Mouse (Mus musculus) left cerebral cortex, adult 2 months (tissue): ENCODE measurements around the gene Slc25a38. TPM values are rescaled to one million over a fixed set of nuclear protein-coding genes. Genes with fewer than 3 reads are reported as not detected.
"Not testable (repeated sequence)": the region's sequence is repeated elsewhere in the genome, so short reads cannot be mapped to it uniquely, and the experiment has no call there.

Source experiments
- DNase-seq, 2 experiments: peaks; one replicate each; pipeline ENCODE4 v3.0.0; 2021 to 2022; ENCODE audit warnings: low spot score in 2 of 2, mixed read lengths in 1 of 2; ENCODE audit errors: extremely low spot score in 1 of 2
- H3K27ac ChIP-seq: fragments of 200-600 bp; 2 replicates; pipeline ENCODE4 v1.8.1; 2022
- H3K4me3 ChIP-seq: fragments of 200-600 bp; 2 replicates; pipeline ENCODE4 v1.8.1; 2022
- CTCF ChIP-seq: fragments of 200-600 bp; IDR thresholded peaks from 2 replicates; pipeline ENCODE4 v1.8.1; 2022; ENCODE audit warnings: antibody characterized with exemption, mild to moderate bottlenecking, moderate library complexity
- intact Hi-C: fragments of 180-260 bp; cut with DNase I; formaldehyde crosslinking; loops from one replicate; pipeline ENCODE4 v1.15.1; 2025
- total RNA-seq, 2 experiments: library from RNA; stranded (reverse); gene quantifications; 2 replicates each; pipeline ENCODE4 v1.2.3; 2021

Gene Slc25a38
- total RNA-seq, 2 experiments from 2014 or later = 24.3 to 24.9 TPM

DNA sequence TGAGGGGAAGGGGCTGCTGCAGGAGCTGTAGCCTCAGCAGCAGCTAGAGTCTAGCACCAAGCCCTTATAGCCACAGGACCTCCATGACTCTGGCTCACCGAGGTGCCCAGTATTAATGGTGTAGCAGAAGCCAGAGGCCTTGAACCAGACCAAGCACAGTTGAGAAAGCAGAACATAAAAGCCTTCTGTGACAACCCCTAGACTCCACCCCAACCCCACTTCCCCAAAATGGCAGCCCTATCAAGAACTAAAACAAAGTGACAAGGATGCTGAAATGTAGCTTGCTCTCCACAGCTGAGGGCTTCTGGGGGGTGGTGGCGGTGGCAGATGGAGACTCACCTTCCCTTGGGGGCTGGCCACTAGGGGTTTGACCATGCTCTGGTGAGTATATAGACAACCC, 9.0 kb upstream of the Slc25a38 start:
- no peak for DNase-seq

DNA sequence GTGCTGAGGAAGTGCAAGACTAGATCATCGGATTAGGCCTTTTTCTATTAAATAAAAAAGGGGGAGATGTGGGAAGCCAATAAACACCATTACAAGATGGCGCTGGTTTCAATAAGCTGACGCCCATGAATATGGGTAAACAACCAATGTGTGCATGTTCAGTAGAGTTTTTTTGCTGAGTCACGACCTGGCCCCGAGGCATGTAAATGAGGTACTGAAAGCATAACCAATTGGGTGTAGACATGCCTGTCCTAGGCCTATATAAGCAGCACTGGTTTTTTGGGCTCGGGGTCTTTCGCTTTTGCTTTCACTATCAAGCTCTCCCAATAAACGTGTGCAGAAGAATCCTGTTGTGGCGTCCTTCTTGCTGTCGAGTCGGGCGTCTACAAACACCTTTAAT, 1.2 kb upstream of the Slc25a38 start:
- intact Hi-C loops, H3K4me3 ChIP-seq, H3K27ac ChIP-seq, DNase-seq: not testable (repeated sequence)

More for the DNA sequence above, 9.0 kb upstream of the Slc25a38 start:
- H3K4me3 ChIP-seq = no peak overlapping the region
- TF ChIP-seq CTCF = no peak
- intact Hi-C loops = no loop called here
- no peak overlapping the region for H3K27ac ChIP-seq

- Histone ChIP-seq H3K27ac (peak overlapping the region; percentile 99), H3K4me3 (peak overlapping the region; percentile 100)
- intact Hi-C loops = no loop called here
- no peak for TF ChIP-seq CTCF
- DNase-seq = no peak
Measured at GRCm38 (mm10) chr9:120111156-120111945, 1.2 kb downstream of the Slc25a38 start.

- Histone ChIP-seq H3K27ac (no peak overlapping the region), H3K4me3 (no peak overlapping the region)
- no peak for DNase-seq
- TF ChIP-seq CTCF = no peak
- intact Hi-C loops = no loop called here
Measured at GRCm38 (mm10) chr9:120112472-120112871, 2.3 kb downstream of the Slc25a38 start.

DNA sequence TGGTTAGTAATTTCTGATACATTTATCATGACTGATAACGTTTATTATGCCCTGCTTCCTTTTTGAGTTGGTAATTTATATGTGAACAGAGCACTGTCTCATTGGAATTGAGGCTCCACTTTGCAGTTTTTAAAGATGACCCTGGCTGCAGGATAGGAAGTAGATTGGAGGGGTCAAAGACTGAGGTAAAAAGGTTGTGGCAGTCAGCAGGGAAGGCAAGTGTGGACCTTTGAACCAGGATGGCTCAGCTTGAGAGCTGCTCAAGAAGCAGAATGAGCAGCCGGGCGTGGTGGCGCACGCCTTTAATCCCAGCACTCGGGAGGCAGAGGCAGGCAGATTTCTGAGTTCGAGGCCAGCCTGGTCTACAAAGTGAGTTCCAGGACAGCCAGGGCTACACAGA, 3.3 kb downstream of the Slc25a38 start:
- no peak for DNase-seq
- Histone ChIP-seq H3K4me3 (no peak overlapping the region), H3K27ac (no peak overlapping the region)
- intact Hi-C loops = no loop called here
- TF ChIP-seq CTCF = no peak

- intact Hi-C loops = no loop called here
- no peak for TF ChIP-seq CTCF
- no peak for DNase-seq
- Histone ChIP-seq H3K4me3 (no peak overlapping the region), H3K27ac (no peak overlapping the region)
Measured at GRCm38 (mm10) chr9:120114051-120114788, 4.0 kb downstream of the Slc25a38 start.

GRCm38 (mm10) chr9:120114789-120115151, 4.6 kb downstream of the Slc25a38 start:
- Histone ChIP-seq H3K4me3 (no peak overlapping the region), H3K27ac (no peak overlapping the region)
- DNase-seq = no peak
- TF ChIP-seq CTCF = no peak
- intact Hi-C loops = no loop called here

- no peak overlapping the region for H3K27ac ChIP-seq
- intact Hi-C loops = no loop called here
- no peak for DNase-seq
- no peak overlapping the region for H3K4me3 ChIP-seq
- no peak for TF ChIP-seq CTCF
Measured at GRCm38 (mm10) chr9:120115580-120115979, 5.4 kb downstream of the Slc25a38 start.

DNA sequence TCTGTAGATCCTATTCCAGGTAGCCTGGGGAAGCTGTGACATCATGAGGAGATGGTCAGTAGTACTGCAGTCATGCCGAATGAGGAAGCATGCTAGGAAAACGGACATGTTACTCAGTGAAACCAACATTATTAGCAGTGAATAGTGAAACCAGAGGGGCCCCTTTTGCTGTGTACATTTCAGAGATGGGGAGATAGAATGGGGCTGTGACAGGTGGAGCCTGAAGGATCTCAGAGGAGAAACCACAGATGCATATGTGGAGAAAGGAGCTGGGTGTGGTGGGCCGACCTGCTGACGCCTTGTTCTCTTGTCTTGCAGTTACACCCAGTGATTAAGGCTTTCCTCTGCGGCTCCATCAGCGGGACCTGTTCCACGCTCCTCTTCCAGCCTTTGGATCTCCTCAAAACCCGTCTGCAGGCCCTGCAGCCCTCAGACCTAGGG, 6.0 kb downstream of the Slc25a38 start:
- DNase-seq = no peak
- Histone ChIP-seq H3K27ac (no peak overlapping the region), H3K4me3 (no peak overlapping the region)
- no peak for TF ChIP-seq CTCF
- intact Hi-C loops = no loop called here

GRCm38 (mm10) chr9:120118212-120118611, 8.0 kb downstream of the Slc25a38 start:
- intact Hi-C loops = no loop called here
- H3K4me3 ChIP-seq = no peak overlapping the region
- no peak for TF ChIP-seq CTCF
- H3K27ac ChIP-seq = no peak overlapping the region
- DNase-seq = no peak

GRCm38 (mm10) chr9:120120503-120120902, 10.3 kb downstream of the Slc25a38 start:
- DNase-seq = no peak
- TF ChIP-seq CTCF = no peak
- Histone ChIP-seq H3K27ac (no peak overlapping the region), H3K4me3 (no peak overlapping the region)
- intact Hi-C loops = no loop called here

DNA sequence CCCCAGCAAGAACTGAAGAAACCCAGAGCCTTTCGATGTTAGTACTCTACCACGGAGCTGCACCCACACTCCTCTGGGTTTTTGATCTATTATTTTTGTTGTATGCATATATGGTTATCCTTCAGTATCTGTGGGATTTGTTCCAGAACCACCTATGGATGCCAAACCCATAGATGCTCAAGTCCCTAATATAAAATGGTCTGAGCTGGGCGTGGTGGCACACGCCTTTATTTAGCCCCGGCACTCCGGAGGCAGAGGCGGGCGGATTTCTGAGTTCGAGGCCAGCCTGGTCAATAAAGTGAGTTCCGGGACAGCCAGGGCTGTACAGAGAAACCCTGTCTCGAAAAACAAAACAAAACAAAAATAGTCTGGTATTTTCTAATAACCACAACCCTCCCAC, 16.7 kb downstream of the Slc25a38 start:
- intact Hi-C loops = loop anchor here (1.0 kb wide), 1 partner anchor 17 kb away; the partner anchor contains the start of gene Slc25a38
- H3K4me3 ChIP-seq = peak overlapping the region; percentile 94

More for the DNA sequence above, 16.7 kb downstream of the Slc25a38 start:
- TF ChIP-seq CTCF = no peak
- H3K27ac ChIP-seq = peak overlapping the region; percentile 84
- DNase-seq = no peak
